Mouse (Mus musculus): ENCODE measurements around the gene Tmem60. TPM values are rescaled to one million over a fixed set of nuclear protein-coding genes. Genes with fewer than 3 reads are reported as not detected.

Gene Tmem60
- total RNA-seq, 2 experiments from 2014 or later, result 17.6 to 19.7 TPM

DNA sequence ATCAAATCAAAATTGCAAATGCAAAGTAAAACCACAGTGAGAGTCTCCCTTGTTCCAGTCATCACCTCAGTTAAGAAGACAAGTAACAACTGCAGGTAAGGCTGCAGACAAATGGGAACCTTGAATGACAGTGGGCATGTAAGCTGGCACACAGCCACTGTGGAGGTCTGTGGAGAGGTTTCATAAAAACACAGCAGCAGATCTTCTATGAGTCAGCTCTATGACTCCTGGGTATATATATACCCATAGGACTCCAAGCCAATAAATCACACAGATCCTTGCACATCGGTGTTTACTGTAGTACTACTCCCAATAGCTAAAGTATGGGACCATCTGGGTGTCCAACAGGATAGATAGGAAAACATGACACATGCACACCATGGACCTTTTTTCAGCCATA lies 8.8 kb upstream of the Tmem60 start:
- no peak for TF ChIP-seq CTCF (IDR thresholded peaks at IDR 0.05)
- Histone ChIP-seq H3K4me3 (no peak overlapping the region), H3K27ac (no peak overlapping the region; the same call in 1 of the 2 replicates)
- no peak for DNase-seq
- intact Hi-C loops (cut with DNase I), result no loop called here

DNA sequence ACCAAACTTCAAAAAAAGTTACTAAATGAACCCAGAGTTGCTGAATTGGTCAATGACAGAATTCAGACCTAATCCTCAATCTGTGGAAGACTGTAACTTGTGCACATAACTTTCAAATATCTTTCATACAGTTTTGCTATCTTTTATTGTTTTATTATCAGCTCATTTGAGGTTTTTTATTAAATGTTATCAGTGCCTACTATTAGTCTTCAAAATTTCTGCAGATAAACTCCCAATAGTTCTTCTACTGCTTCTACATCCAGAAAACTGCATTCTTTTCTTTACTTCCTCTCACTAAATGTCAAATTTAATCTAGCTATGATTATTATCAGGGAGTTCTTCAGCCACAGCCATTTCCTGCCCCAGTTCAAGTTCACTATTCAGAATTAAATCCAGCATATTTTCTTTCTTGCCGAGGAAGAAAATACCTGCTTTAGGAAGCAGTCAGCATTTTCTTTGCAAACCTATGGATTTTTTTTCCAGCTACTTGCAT lies 5.0 kb upstream of the Tmem60 start:
- TF ChIP-seq CTCF (IDR thresholded peaks at IDR 0.05), result no peak

DNA sequence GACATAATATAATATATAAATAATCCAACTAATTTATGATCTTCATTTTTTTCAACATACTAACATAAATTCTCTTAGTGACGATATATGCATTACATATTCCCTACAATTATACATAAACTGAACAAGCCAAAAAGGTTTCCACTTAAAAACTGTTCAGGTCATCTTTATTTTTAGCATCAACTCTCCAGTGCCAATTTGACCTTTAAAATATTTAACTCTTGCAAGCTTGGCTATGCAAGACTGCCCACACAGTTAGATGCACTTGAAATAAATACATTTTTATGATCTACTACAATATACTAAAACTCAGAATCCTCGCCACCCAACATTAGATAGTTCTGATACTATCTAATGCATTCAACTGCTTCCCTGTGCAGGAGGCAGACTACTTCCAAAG lies 1.6 kb upstream of the Tmem60 start:
- no peak for TF ChIP-seq CTCF (IDR thresholded peaks at IDR 0.05)
- intact Hi-C loops (cut with DNase I), result loop anchor here (5.0 kb wide), 1 partner anchor 177 kb away; the partner anchor contains the start of gene Ptpn12
- H3K27ac ChIP-seq, result peak overlapping the region; percentile 97
- no peak for DNase-seq
- H3K4me3 ChIP-seq, result peak overlapping the region; percentile 94

More for the DNA sequence above, 5.0 kb upstream of the Tmem60 start:
- peak overlapping the region; percentile 97 for H3K27ac ChIP-seq
- intact Hi-C loops (cut with DNase I), result loop anchor here (5.0 kb wide), 2 partner anchors 55 to 85 kb away; no protein-coding TSS in a partner anchor
- H3K4me3 ChIP-seq, result no peak overlapping the region
- no peak for DNase-seq

DNA sequence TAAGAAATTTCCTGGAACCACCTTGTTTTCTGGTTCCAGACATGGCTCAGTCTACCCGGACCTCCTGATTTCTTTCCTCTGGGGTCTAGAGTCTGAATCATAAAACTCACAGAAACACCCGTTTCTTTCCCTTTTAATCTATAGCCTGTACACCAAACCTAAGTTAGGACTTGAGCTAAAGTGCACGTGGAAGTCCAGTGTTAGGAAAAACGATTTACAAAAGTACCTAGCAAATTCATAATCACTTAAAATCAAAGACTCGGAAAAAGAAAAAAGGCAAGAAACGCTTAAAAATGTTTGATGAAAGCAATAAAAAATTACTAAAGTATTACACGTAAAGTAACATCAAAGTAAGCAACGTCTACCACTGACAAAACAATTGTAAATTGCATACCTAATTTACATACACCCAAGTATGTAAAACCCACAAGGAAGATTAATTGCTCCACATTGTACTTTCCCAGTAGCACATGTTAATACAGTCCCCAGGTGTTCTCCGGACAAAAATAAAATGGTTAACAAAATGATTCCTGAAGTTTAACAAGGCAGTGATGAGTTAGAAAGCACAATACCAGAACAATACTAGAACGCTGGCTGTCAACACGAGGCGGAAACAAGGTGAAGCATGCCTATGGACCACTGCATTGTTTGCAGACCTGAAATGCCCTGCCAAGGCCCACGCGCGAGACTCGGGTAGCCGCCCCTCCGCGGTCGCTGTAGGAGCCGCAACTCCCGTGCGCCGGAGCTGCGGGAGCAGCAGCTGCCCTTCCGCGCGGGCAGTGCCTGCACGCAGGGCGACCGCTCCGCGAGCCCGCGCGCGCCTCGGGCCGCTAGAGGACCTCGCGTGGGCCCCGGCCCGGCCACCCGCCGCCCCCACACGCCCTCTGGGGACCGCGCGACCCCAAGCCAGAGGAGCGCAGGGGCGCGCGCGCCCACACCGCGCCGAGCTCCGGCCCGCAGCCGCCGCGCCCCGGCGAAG lies 905 bp upstream of the Tmem60 start:
- Histone ChIP-seq H3K27ac (peak overlapping the region; percentile 97), H3K4me3 (peak overlapping the region; percentile 94)
- intact Hi-C loops (cut with DNase I), result loop anchor here (5.0 kb wide), 1 partner anchor 176 kb away; the partner anchor contains the start of gene Ptpn12
- peak; percentile 80 for DNase-seq
- TF ChIP-seq CTCF (IDR thresholded peaks at IDR 0.05), result peak; percentile 4; the same call in 1 of the 2 replicates

DNA sequence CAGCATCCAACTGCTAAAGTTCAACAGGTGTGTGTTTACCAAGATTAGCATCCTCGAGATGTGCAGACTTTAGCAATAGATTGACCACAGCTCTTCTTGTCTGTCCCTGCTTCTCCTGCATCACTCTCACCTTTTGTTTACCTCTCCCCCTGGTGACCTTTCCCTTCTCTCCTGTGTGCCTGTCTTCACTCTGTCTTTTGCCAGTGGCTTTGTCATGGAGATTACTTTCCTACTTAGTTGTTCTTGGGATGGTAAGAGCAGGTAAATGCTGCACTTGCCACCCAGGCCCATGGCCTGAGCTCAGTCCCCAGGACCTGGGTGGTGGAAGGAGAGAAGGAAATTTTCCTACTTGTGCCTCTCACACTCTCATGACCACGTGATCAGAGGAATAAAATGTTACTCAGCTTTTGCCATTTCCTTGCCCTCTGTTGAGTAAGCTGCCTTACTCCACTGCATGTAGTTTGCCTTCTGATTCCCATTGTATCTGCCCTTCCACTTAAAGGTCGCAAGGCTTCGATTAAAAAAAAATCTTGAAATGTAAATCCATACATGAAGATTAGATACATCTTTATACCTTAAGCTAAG lies 2.1 kb downstream of the Tmem60 start:
- intact Hi-C loops (cut with DNase I), result loop anchor here (5.0 kb wide), 1 partner anchor 173 kb away; the partner anchor contains the start of gene Ptpn12
- H3K27ac ChIP-seq, result no peak overlapping the region
- DNase-seq, result no peak
- no peak overlapping the region for H3K4me3 ChIP-seq
- TF ChIP-seq CTCF (IDR thresholded peaks at IDR 0.05), result no peak

DNA sequence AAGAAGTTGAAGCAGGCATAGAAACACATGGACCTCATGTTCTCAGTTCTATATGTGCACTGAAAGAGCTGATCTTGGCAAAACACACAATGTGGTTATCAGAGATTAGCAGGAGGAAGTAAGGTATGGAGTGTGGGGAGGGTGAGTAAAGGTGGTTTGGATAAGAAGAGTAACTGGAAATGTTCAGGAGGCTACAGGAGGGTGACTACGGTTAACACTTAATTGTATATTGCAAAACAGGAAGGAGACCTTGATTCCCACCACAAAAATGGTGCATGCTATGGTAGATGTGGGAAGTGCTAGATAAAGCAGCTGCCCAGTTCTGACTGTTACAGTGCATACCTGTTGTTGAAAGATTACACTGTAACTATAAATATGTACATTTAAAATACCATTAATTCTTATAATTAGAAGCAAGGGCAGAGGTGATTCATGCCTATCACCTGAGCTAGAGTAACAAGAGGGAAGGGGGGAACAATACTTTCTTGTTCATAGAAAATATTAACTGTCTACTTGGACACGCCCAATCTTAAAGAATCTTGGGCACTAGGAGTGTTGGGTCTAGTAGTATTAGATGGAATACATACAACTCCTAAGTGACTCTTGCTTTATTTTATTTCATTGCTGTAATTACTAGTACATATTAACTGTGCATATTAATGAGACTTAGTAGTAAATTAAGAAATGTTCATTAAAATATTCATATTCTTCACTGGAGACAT lies 15.6 kb downstream of the Tmem60 start:
- no peak for DNase-seq
- no peak for TF ChIP-seq CTCF (IDR thresholded peaks at IDR 0.05)
- intact Hi-C loops (cut with DNase I), result no loop called here
- Histone ChIP-seq H3K27ac (no peak overlapping the region), H3K4me3 (no peak overlapping the region)

DNA sequence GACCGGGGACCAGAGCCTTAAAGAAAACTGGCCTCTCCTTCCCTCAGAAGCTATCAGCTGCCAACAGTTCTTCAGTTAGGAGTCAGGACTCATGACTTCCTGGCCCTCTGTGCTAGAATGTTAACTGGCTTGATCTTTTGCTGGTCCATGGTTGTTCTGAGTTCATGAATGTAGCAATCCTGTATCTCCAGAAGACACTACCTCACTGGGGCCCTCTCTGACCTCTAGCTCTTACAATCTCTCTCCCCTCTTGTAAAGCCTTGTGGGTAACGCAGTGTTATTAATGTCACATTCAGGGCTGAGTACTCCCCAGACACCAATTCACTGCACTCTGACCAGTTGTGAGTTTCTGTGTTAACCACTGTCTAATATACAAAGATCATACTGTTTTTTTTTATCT lies 22.7 kb downstream of the Tmem60 start:
- Histone ChIP-seq H3K27ac (no peak overlapping the region), H3K4me3 (no peak overlapping the region)
- DNase-seq, result no peak
- no peak for TF ChIP-seq CTCF (IDR thresholded peaks at IDR 0.05)
- intact Hi-C loops (cut with DNase I), result no loop called here

DNA sequence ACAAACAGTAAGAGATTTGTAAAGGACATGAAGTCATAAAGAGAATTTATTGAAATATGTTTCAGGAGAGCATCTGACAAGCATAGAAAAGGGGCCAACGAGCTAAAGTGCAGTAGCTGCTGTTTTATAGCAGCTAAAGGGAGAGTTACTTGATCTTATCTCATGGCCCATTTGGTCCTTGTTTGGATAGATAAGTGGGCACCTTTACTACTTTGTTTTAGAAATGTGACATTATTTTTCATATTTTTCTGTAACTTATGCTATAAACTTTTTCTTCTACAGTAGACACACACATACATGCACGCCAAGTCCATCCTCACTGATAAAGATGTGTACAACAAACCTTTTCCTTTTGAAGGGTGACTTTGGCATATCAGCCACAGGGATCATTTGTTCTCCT lies 23.4 kb downstream of the Tmem60 start:
- intact Hi-C loops (cut with DNase I), result no loop called here
- Histone ChIP-seq H3K4me3 (no peak overlapping the region), H3K27ac (no peak overlapping the region)
- no peak for DNase-seq
- no peak for TF ChIP-seq CTCF (IDR thresholded peaks at IDR 0.05)

DNA sequence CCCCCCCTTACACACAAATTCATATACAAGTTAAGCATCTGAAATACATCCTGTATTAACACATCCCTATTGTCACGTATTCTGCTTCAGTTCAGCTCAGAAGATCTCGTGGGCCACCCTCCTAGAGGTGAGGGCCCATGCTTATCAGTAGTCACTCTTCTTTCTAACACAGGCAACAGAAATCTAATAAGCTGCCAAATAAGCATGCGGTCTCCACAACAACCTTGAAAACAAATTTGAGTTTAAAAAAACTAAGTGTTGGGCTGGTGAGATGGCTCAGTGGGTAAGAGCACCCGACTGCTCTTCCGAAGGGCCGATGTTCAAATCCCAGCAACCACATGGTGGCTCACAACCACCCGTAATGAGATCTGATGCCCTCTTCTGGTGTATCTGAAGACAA lies 24.2 kb downstream of the Tmem60 start:
- intact Hi-C loops (cut with DNase I), result no loop called here
- TF ChIP-seq CTCF (IDR thresholded peaks at IDR 0.05), result no peak
- Histone ChIP-seq H3K4me3 (no peak overlapping the region), H3K27ac (no peak overlapping the region)
- DNase-seq, result no peak

DNA sequence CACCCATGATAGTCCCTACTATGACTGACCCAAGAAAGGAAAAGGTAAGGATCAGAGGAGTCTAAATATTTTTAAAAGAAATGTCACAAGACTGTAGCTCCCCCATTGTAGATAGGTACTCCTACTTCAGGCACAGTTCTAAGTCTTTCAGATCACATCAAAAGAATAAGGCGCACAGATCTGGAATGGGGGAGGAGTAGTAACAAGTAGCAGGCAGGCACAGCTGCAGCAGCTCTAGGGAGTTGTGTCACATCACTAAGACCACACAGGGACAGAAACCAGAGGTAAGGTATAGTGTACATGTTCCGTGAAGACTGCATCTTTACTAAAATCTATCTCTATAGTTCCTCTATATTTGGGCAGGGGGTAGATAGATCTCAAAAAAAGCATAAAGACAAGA lies 29.8 kb downstream of the Tmem60 start:
- no peak overlapping the region for H3K27ac ChIP-seq
- no peak for TF ChIP-seq CTCF (IDR thresholded peaks at IDR 0.05)
- DNase-seq, result no peak
- H3K4me3 ChIP-seq, result no peak overlapping the region
- intact Hi-C loops (cut with DNase I), result loop anchor here (2.0 to 5.0 kb wide), 2 partner anchors 41 to 57 kb away; no protein-coding TSS in a partner anchor

DNA sequence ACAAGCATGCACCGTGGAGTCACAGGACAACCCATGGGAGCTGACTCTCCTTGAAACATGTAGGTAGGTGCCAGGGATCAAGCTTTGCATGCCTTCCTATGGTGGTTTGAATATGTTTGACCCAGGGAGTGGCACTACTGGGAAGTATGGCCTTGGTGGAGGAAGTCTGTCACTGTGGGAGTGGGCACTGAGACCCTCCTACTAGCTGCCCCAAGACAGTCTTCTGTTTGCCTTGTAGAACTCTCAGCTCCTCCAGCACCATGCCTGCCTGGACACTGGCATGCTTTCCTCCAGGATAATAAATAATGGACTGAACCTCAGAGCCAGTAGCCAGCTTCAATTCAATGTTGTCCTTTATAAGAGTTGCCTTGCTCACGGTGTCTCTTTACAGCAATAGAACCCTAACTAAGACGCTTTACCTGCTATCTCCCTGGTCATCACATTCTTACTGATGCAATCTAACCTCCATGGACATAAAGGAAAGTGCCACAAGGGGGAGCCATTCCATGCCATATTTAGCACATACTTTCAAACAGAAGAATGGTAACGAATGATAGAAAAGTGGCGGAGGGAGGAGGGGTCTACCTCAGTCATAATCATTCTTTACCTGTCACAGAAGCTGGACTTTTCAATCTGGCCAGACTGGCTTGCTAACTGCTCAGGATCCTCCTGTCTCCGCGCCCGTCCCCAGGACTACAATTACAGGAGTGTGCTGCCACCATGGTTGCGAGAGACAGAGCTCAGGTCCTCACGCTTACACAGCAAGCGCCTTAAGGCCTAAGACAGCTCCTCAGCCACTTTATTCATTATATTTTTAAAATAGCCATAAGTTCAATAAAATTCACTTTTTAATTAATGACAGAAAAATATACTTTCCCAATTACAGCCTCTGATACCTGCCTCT lies 31.6 kb downstream of the Tmem60 start:
- no peak overlapping the region; the same call in 1 of the 2 replicates for H3K27ac ChIP-seq
- peak; percentile 67 for DNase-seq
- peak; percentile 85 for TF ChIP-seq CTCF (IDR thresholded peaks at IDR 0.05)
- intact Hi-C loops (cut with DNase I), result loop anchor here (2.0 to 5.0 kb wide), 2 partner anchors 39 to 55 kb away; no protein-coding TSS in a partner anchor
- H3K4me3 ChIP-seq, result no peak overlapping the region
